Mouse (Mus musculus): ENCODE data around the gene Dock2. TPM values are rescaled to one million over a fixed set of nuclear protein-coding genes. Genes with fewer than 3 reads are reported as not detected.

The Dock2 gene
- total RNA-seq, 2 experiments from 2014 or later, result 0.86 to 1.6 TPM

GRCm38 (mm10) chr11:34383501-34383900 lies 400.2 kb downstream of the Dock2 start:
- no peak for DNase-seq
- intact Hi-C loops (cut with DNase I), result no loop called here

GRCm38 (mm10) chr11:34377649-34378048 lies 406.0 kb downstream of the Dock2 start:
- intact Hi-C loops (cut with DNase I), result no loop called here
- no peak for DNase-seq

- no peak for DNase-seq
- intact Hi-C loops (cut with DNase I), result no loop called here
These were observed 408.1 kb downstream of the Dock2 start for GRCm38 (mm10) chr11:34375557-34375956.

GRCm38 (mm10) chr11:34372224-34372623 lies 411.5 kb downstream of the Dock2 start:
- DNase-seq, result no peak
- intact Hi-C loops (cut with DNase I), result no loop called here

DNA sequence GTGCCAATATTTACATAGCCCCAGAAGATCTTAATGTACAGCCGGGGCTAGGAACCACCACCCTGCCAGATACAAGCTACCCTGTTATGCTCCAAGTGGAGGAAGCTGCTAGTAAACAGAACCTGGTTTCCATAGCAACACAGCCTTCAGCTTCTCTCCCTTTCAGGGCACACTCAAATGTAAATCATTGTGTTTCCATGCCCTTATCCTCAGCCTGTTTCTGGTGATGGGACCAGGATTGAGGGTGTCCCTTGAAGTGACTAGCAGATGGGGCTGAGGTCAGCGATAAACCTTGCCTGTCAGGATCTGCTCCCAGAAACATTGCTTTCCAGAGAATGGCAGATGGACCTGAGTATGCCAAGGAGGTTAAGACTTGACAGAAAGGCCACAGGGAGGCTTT lies 427.6 kb downstream of the Dock2 start:
- DNase-seq, result no peak
- intact Hi-C loops (cut with DNase I), result no loop called here

DNA sequence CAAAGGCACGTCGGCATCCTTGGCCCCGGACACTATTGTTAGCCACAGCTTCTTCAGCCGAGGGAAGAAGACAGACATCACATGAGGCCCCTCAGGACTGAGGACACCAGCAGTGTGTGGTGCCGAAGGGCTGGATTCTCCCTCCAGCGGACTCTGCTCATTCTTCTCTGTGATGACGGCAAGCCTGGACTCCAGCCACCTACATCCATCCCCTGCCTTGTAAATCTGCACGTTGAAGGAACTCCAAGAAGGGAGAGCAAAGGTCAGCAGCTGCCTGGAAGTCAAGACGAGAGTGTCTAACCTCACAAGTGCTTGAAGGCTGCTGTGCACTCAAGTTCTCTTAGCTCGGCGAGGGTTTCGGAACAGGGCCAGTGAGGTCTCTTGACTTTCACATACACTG lies 428.3 kb downstream of the Dock2 start:
- intact Hi-C loops (cut with DNase I), result no loop called here
- DNase-seq, result no peak

DNA sequence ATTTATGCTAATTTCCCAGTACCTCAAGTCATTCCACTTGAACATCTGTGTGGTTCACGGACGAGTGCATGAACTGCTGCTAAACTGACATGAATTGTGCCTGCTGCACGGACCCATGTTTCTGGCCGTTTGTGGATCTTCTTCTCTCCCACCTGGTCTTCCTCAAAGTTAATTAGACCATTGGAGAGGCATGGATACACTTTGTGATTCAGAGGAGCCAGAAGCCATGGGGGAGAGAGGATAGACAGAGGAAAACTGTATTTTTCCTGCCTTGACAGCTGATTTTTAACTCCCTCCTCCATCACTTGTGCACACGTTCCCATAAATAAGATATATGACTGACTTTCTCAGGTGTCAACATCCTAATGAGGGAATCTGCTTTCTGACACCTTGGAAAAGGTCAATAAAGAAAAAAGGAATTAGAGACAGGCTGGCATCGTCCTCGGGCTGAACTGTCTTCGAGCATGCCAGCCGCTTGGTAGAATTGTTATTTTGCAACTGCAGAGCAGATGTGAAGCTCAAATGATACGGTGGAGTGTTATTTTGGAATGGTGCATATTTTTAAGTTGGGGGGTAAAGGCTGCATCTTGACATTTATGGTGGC lies 434.1 kb downstream of the Dock2 start:
- intact Hi-C loops (cut with DNase I), result no loop called here
- no peak for DNase-seq

DNA sequence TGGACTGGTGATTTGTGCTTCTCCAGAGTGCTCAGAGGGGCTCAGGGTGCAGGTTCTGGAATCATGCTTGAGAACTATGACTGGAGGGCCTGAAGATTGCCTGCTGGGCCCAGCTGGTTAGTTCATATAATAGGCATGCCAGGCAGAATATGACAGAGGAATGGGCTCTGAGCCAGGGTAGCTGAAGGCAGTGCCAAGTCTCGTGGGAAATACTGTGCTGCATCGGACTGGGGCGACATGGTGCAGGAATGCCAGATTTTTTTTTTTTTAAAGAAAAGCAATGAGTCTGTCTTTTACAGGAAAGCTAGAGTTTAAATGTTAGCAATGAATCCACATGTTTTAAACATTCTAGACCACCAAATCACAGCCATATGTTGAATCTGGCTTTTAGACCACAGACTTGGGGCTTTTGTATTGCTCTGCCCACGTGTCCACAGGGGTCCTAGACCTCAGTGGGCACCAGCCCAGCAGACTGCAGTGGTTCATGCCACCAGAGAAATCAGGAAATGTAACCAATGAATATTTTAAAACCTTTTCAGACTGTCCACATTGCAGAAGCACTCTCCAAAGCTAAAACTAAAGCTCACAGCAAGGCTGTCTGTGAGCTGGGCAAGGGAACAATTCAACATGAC lies 435.3 kb downstream of the Dock2 start:
- no peak for DNase-seq
- intact Hi-C loops (cut with DNase I), result no loop called here

DNA sequence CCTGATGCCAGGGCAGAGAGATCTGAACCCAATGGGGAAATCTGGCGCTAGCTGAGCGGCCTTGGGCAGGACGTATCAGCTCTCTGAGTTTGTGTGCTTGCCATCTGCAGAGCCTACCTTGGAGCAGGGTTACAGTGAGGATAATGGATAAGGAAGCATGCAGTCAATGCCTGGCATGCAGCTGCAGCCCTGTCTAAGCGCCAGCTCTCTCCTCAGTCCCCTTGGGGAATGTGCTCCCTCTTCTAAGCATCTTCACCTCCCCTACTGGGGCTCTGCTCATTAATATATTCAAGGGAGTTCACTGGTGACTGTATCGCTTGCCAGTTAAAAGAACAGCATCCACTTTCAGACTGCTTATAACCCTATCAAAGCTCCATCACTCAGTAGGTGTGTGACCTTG lies 439.4 kb downstream of the Dock2 start:
- no peak for DNase-seq
- intact Hi-C loops (cut with DNase I), result no loop called here

- intact Hi-C loops (cut with DNase I), result no loop called here
- no peak for DNase-seq
These were observed 439.9 kb downstream of the Dock2 start for GRCm38 (mm10) chr11:34343742-34344307.

DNA sequence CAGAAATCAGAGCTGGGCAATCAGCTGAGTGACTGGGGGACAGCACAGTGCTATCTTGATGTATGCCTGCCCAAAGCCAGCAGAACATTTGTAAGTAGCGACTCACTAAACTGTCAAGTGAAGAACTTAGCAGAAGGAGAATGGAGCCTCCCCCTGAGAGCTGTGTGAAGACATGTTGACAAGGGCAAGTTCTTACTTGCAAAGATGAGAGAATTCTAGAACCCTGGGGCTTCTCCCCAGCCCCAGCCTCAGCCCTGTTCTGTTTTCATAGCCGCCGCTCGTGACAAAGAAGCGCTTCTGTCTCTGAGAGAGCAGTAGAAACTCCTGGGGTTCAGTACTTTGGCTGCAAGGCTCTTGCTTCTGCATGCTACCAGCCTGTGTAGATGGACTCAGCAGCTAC lies 444.0 kb downstream of the Dock2 start:
- intact Hi-C loops (cut with DNase I), result no loop called here
- no peak for DNase-seq

DNA sequence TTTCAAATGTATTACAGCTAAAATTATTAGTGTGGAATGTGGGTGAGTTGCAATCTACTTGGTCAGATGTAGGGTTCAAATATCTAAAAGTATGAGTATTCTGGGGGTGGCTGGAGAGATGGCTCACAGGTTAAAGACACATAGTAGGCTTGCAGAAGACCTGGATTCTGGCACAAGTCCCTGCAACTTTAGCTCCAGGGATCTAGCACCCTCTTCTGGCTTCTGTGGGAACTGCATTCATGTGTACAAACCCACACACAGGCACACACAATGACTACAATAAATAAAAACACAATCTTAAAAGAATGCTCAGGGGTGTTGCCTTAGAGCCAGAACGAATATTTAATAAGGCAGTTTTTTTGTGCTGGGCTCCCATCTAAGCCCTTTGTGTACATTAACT lies 445.8 kb downstream of the Dock2 start:
- DNase-seq, result no peak
- intact Hi-C loops (cut with DNase I), result no loop called here

- no peak for DNase-seq
- intact Hi-C loops (cut with DNase I), result no loop called here
These were observed 451.2 kb downstream of the Dock2 start for GRCm38 (mm10) chr11:34332344-34333031.

GRCm38 (mm10) chr11:34323664-34324063 lies 460.0 kb downstream of the Dock2 start:
- DNase-seq, result no peak
- intact Hi-C loops (cut with DNase I), result no loop called here

DNA sequence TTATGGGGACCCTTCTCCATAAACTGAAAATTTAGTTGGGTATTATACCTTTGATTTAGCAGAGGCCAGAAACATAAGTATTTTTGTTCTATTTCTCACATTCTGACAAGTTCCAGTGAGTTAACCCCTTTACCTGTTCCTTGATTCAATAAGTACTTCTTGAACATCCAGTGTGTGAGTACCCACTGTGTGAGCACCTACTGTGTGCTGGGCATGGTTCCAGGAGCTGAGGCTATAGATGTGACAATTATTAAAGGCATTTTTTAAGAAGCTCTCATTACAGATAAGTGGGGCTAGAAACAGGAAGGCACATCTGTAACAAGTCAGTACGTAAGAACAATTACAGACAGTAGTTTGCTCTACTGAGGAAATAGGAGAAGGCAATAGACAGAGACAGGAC lies 464.4 kb downstream of the Dock2 start:
- intact Hi-C loops (cut with DNase I), result no loop called here
- no peak for DNase-seq

GRCm38 (mm10) chr11:34317001-34317400 lies 466.7 kb downstream of the Dock2 start:
- intact Hi-C loops (cut with DNase I), result no loop called here
- DNase-seq, result no peak

- intact Hi-C loops (cut with DNase I), result no loop called here
- DNase-seq, result no peak
These were observed 467.5 kb downstream of the Dock2 start for GRCm38 (mm10) chr11:34316176-34316575.

- DNase-seq, result no peak
- intact Hi-C loops (cut with DNase I), result no loop called here
These were observed 468.3 kb downstream of the Dock2 start for GRCm38 (mm10) chr11:34315383-34315782.

- intact Hi-C loops (cut with DNase I), result no loop called here
- no peak for DNase-seq
These were observed 468.9 kb downstream of the Dock2 start, which contains the start of gene Fam196b for GRCm38 (mm10) chr11:34314534-34315379. TSS of gene Fam196b (plus strand) at chr11:34314822.

- intact Hi-C loops (cut with DNase I), result no loop called here
- no peak for DNase-seq
These were observed 471.5 kb downstream of the Dock2 start for GRCm38 (mm10) chr11:34312208-34312607.

DNA sequence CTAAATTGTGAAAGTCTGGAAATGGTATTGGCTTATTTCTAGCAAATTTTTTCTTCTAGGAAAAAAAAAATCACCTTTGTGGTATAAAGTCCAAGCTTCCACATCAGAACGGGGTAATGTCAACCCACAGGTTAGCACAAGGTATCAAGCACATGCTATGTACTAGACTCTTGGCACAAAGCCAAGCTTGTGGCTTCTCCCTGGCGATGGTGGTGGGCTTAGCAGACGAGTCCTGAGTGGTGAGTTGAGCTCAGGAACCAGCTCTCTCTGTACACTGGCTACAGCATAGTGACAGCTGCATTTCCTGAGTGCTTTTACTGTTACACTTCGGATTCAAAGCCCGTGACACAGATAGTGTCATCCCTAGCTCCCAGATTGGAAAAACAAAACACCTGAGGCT lies 472.0 kb downstream of the Dock2 start:
- DNase-seq, result no peak
- intact Hi-C loops (cut with DNase I), result no loop called here
